Mouse (Mus musculus): ENCODE measurements at regions not wholly inside any gene's neighbourhood (a gene's known extent, or its start where the extent isn't known, plus 50 kb on each side); places are given as distances from the start of the nearest gene placed in this dataset.

- CTCF ChIA-PET, result no interaction called here
Measured at GRCm38 (mm10) chr16:64166676-64167407, 302.9 kb upstream of the Epha3 start.

GRCm38 (mm10) chr16:64166036-64166435, 302.1 kb upstream of the Epha3 start:
- CTCF ChIA-PET, result no interaction called here

- CTCF ChIA-PET, result no interaction called here
Measured at GRCm38 (mm10) chr16:64145687-64146535, 281.9 kb upstream of the Epha3 start.
